Mouse (Mus musculus): Measurements from ENCODE around the gene Mfsd4b2.
"Not testable (repeated sequence)": the region's sequence is repeated elsewhere in the genome, so short reads cannot be mapped to it uniquely, and the experiment has no call there.

The Mfsd4b2 gene

DNA sequence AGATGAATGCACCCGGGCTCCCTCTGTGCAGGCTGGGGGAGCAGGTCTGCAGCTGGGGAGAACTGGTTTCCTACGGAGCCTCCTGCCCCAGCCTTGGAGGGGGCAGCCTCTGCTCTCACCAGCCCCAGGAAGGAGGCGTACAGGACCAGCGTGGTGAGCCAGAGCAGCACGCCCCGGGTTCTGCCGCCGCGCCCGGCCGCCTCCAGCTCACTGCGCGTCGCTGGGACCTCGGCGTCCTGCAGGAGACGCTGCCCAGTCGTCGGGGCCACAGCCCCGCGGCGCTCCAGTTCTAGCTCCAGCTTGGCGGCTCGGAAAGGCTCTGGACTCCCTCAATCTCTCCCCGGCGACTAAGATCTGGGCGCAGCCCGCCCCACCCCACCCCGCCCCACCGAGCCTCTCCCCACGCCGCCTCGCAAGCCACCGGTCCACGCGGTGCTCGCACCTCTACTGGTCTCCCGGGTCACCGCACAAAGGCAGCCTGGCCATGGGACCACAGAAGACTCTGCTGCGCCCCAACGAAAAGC, at the start of gene Mfsd4b2:
TSS of gene Mfsd4b2 (minus strand) at position 308 of the 524 bp plus-strand sequence.
- DNase-seq (ENCODE audit: low read depth, low spot score): peak; percentile 34

DNA sequence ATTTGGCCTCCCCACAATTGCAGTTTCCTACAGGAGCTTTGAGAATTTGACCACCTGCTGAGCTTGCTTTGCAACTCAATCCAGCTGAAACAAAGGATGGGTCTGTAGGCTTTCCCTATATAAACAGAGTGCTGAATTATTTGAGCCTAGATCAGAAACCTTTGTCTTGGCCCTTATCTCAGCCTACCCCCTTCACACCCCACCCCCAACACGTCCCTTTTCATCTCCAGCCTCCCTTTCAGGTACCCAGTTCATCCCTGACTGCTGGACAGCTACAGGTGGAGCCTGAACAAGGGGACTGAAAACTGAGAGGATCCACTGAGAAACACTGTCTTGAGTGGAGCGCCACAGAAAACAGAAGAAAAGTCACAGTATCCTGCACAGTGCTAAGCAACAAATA, 49.0 kb upstream of the Mfsd4b2 start:
- no peak for DNase-seq (ENCODE audit: low read depth, low spot score)

- no peak for DNase-seq (ENCODE audit: low read depth, low spot score)
These were observed 48.3 kb upstream of the Mfsd4b2 start for GRCm38 (mm10) chr10:39974982-39975381.

GRCm38 (mm10) chr10:39967512-39967911, 40.8 kb upstream of the Mfsd4b2 start:
- DNase-seq (ENCODE audit: low read depth, low spot score): peak; percentile 36

DNA sequence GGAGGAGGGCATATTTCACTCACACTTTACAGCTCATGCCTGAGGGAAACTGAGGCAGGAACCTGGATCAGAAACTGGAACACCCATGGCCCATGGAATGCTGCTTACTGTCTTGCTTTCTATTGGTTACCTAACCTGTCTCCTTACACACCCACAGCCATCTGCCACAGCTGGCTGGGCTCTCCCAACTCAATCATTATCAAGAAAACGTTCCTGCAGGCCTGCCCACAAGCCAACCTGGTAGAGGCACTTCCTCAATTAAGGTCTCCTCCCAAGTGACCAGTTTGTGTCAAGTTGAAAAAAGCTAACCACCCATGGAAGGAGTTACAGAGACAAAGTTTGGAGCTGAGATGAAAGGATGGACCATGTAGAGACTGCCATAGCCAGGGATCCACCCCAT, 35.2 kb upstream of the Mfsd4b2 start:
- DNase-seq (ENCODE audit: low read depth, low spot score): no peak

DNA sequence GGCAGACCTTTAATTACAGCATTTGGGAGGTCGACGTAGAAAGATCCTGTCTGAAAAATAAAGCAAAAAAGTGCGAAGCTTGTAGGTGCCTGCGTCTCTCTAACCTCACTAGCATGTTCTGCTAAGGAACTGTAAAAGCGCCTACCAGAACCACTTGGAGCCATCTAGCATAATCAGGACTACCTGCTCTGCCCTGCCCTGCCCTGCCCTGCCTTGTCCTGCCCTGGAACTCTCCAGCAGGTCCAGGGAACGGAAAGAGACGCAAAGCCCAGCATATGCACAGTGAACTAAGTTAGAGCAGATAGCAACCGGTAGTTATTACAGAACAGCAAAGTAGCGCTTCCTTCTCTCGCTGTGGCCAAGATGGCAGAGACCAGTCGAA, 33.7 kb upstream of the Mfsd4b2 start:
- no peak for DNase-seq (ENCODE audit: low read depth, low spot score)

GRCm38 (mm10) chr10:39959761-39960440, 33.2 kb upstream of the Mfsd4b2 start, which contains the start of gene Mfsd4b3:
Gene Mfsd4b3 (minus strand): TSS chr10:39960153.
- peak; percentile 96 for DNase-seq (ENCODE audit: low read depth, low spot score)

DNA sequence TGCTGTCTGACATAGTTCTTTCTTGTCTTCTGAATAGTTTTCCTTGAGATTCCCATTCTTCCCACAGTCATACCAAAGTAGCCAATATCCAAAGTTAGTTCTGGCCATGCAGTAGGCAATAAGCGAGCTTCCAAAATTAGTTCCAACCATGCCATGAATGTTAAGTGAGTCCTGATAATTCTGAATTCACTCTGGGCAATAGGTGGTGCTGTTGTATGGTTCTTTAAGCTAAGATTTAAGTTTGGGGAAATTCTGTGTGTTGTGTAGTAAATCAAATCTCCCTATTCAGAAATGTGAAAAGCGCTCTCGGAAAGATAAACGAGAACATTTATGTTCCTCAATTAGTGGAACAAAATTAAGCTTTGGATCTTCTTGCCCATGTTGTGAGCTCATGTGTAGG, 31.5 kb upstream of the Mfsd4b2 start:
- DNase-seq (ENCODE audit: low read depth, low spot score): no peak

GRCm38 (mm10) chr10:39956340-39956878, 29.7 kb upstream of the Mfsd4b2 start:
- no peak for DNase-seq (ENCODE audit: low read depth, low spot score)

DNA sequence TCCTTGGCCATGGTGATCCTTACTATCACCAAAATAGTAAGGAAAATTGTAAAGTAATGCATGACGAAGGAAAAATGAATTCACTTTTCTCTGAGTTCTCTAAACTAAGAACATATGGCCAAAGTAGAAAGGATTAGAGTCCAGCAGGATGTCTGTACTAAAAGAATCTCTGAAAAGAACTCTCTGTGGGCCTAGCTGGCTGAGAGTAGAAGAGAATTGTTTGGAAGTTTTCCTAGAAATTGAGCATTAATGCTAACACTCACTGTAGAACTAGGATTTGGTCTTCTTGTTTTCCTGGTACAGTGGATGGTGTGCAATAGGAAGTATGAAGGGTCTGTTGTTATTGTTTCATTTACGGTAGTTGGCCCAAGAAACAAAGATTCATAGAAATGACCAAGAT, 28.4 kb upstream of the Mfsd4b2 start:
- no peak for DNase-seq (ENCODE audit: low read depth, low spot score)

DNA sequence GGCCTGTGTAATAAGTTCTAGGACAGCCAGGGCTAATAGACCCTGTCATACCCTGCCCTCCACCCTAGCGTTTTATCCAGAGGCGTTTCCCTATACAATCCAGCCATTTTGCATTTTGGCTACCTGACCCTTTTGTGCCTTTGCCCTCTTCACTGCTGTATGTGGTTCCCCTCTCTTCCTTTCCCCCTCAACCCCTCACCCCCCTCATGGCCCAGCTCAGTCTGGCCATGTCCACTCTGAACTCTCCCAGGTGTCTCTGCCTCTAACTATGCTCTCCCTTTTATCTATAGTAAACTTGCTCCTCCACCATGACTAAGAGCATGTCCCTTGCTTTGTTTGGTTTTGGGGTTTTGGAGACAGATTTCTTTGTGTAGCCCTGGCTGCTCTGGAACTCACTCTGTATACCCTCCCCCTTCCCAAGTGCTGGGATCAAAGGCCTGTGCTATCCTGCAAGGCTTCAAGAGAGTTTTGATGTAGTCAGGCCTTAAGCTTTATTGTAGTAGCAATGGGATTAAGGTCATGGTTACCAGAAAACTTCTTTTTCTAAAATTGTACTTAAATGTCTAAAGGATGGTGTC, 22.7 kb upstream of the Mfsd4b2 start:
- DNase-seq (ENCODE audit: low read depth, low spot score): no peak

GRCm38 (mm10) chr10:39947195-39947594, 20.5 kb upstream of the Mfsd4b2 start:
- not testable (repeated sequence) for DNase-seq (ENCODE audit: low read depth, low spot score)

DNA sequence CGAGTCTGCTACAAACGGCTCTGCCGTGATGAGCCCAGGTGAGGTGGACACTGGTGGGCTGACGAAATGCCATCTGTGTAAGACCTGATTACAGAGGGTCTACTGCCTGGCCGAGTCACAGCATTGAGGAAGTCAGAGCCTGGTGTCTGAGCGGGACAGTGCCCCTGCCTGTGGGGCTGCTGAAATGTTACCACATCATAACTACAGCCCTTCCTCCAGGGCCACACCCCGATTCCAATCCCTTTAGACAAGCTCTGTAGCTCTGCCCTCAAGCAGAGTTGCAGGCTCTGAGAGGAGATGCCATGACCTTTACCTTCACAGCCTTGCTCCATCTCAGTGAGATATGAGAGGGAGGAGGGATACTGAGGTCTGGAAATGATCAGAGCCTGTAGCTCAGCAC, 9.8 kb upstream of the Mfsd4b2 start:
- DNase-seq (ENCODE audit: low read depth, low spot score): no peak

GRCm38 (mm10) chr10:39924556-39924955, 2.2 kb downstream of the Mfsd4b2 start:
- DNase-seq (ENCODE audit: low read depth, low spot score): not testable (repeated sequence)

DNA sequence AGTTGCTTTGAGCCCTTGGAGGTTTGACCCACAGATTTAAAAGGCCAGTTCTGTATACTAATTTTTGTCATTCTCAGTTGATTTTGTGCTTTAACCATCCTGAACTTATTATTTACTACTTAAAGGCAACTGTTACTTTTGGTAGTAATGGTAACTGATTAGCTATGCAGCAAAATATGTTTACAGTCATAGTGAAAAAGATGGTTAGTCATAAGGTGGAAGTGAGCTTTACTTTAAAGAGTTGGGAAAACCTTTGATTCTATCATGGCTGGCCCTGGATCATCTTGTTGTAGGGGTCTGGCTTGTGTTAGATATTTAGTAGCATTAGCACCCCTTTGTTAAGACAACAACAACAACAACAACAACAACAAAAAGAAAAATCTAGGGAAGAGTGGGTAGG, 14.1 kb downstream of the Mfsd4b2 start:
- DNase-seq (ENCODE audit: low read depth, low spot score): no peak

GRCm38 (mm10) chr10:39908768-39909441, 17.8 kb downstream of the Mfsd4b2 start:
- DNase-seq (ENCODE audit: low read depth, low spot score): no peak

DNA sequence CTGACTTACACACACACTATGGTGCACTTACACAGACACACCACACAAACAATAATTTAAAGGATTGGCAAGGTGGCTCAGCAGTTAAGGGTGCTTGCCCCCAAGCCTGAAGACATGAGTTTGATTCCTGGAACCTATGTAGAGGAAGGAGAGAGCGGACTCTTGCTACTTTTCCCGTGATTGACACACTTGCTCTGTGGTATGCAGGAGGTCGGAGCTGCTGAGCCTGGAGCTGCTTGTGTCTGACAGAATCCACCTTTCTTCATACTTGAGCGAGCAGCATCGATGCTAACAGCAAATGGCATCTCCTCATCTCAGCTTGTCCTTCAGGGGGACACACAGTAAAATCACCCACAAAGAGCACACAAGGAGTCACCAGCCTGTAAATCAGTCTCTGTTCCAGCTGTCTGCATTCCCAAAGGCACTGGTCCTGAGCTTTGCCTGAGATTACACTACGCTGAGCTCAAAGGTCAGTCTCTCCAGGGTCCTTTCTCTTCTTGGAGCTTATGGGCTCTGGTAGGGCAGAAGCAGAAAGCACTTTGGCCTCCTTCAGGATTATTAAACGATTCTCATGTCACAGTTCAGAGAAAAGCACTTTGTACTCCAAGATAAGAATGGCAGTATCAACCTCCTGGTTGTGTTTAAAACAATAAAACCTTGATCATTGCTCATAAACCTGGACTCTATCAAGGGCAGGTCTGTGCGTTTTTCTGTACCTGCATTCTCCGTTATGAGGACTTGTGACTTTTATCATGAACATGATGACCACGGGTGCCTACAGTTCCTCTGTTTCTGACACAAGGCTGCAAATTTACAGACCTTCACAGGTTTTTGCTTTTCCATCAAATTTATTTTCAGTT, 19.7 kb downstream of the Mfsd4b2 start:
- no peak for DNase-seq (ENCODE audit: low read depth, low spot score)

GRCm38 (mm10) chr10:39904191-39904590, 22.5 kb downstream of the Mfsd4b2 start:
- DNase-seq (ENCODE audit: low read depth, low spot score): no peak

DNA sequence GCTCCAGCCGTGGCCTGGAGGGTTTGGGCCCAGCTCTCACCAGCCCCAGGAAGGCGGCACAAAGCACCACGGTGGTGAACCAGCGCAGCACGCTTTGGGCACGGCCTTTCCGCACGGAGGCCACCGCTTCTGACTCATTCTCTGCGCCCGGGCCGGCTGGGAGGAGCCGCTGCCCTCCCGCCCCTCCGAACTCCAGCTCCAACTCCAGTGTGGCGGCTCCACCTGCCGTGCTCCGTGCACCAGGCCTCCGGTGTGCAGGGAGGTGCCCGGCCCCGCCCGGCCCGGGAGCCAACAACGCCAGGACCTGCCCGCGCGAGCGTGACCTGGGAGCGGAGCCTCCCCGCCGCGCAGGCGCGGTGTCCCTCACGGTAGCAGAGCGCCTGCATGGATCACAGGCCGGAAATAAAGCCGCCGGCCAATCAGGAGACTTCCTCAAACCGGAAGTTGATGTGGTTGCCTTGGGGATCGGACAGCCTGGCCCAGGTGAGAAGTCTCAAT, 27.8 kb downstream of the Mfsd4b2 start, which contains the start of gene Mfsd4b4:
TSS of gene Mfsd4b4 (minus strand) at position 365 of the 498 bp plus-strand sequence.
- DNase-seq (ENCODE audit: low read depth, low spot score): peak; percentile 91

- DNase-seq (ENCODE audit: low read depth, low spot score): no peak
These were observed 30.2 kb downstream of the Mfsd4b2 start for GRCm38 (mm10) chr10:39896503-39896902.

All from mesoderm, embryonic 11.5 days (tissue).